Mouse (Mus musculus) thymus, postnatal 10 days (tissue): ENCODE data around the gene B230217C12Rik.
"Not testable (repeated sequence)": the region's sequence is repeated elsewhere in the genome, so short reads cannot be mapped to it uniquely, and the experiment has no call there.

Experiments used
- DNase-seq, 2 experiments: peaks; one replicate each; pipeline ENCODE4 v3.0.0; 2021; ENCODE audit warnings: low spot score in 2 of 2

Gene B230217C12Rik

GRCm38 (mm10) chr11:97824895-97825294, 15.7 kb upstream of the B230217C12Rik start:
- no peak for DNase-seq

GRCm38 (mm10) chr11:97825295-97825694, 15.3 kb upstream of the B230217C12Rik start:
- peak; percentile 79 to 80 for DNase-seq

- DNase-seq: peak; percentile 60 to 61
These were observed 14.6 kb upstream of the B230217C12Rik start for GRCm38 (mm10) chr11:97825971-97826370.

- DNase-seq: peak in 1 of 2 experiments; percentile 34
These were observed 14.2 kb upstream of the B230217C12Rik start for GRCm38 (mm10) chr11:97826414-97826813.

- DNase-seq: no peak
These were observed 12.9 kb upstream of the B230217C12Rik start for GRCm38 (mm10) chr11:97827654-97828053.

GRCm38 (mm10) chr11:97829365-97829764, 11.2 kb upstream of the B230217C12Rik start:
- no peak for DNase-seq

GRCm38 (mm10) chr11:97829913-97830476, 10.6 kb upstream of the B230217C12Rik start:
- no peak for DNase-seq

GRCm38 (mm10) chr11:97830501-97830900, 10.1 kb upstream of the B230217C12Rik start:
- no peak for DNase-seq

- no peak for DNase-seq
These were observed 8.6 kb upstream of the B230217C12Rik start for GRCm38 (mm10) chr11:97832001-97832400.

- no peak for DNase-seq
These were observed 7.2 kb upstream of the B230217C12Rik start for GRCm38 (mm10) chr11:97833352-97833751.

- DNase-seq: no peak
These were observed 4.0 kb upstream of the B230217C12Rik start for GRCm38 (mm10) chr11:97836541-97836940.

- not testable (repeated sequence) for DNase-seq
These were observed 3.5 kb upstream of the B230217C12Rik start for GRCm38 (mm10) chr11:97837051-97837450.

- DNase-seq: no peak
These were observed 2.9 kb upstream of the B230217C12Rik start for GRCm38 (mm10) chr11:97837641-97838149.

- no peak for DNase-seq
These were observed 1.7 kb upstream of the B230217C12Rik start for GRCm38 (mm10) chr11:97838779-97839440.

GRCm38 (mm10) chr11:97839441-97840134, 992 bp upstream of the B230217C12Rik start:
- DNase-seq: no peak

- DNase-seq: no peak
These were observed 467 bp upstream of the B230217C12Rik start for GRCm38 (mm10) chr11:97840135-97840490.

GRCm38 (mm10) chr11:97840991-97841661, 546 bp downstream of the B230217C12Rik start:
- peak; percentile 27 to 47 for DNase-seq

- DNase-seq: no peak
These were observed 1.4 kb downstream of the B230217C12Rik start for GRCm38 (mm10) chr11:97842001-97842400.

GRCm38 (mm10) chr11:97850367-97850766, 9.8 kb downstream of the B230217C12Rik start:
- DNase-seq: no peak

- DNase-seq: no peak
These were observed 11.0 kb downstream of the B230217C12Rik start for GRCm38 (mm10) chr11:97851601-97852000.

- DNase-seq: no peak
These were observed 14.9 kb downstream of the B230217C12Rik start for GRCm38 (mm10) chr11:97855473-97855872.

GRCm38 (mm10) chr11:97862148-97862547, 21.6 kb downstream of the B230217C12Rik start:
- no peak for DNase-seq
